In the genomic region with DNA sequence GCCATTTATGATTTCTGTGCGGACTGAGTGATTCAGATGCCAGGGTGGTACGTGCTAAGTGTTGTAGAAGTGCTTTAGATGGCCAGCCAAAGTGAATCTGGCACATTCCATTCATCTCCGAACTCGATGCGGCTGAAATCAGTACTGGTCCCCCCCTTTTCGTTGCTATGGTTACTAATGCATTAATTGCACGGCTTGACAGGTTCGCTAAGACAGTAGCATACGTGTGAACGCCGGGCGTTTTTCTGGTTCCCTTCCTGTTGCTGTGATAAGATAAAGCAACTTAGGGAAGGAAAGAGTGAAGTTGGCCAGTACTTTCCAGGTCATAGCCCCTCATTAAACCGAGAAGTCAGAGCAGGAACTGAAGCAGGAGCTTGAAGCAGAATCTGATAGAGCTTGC, we compare ENCODE assay signal across 22 mouse cellular contexts.
DNase-seq lines count a peak whose midpoint lies in the region; ATAC-seq and TF ChIP-seq lines count a peak whose summit lies in the region.
"Had no signal": no experiment of that assay in that cellular context is flagged by ENCODE, and none has a peak within 500 bp of the region (broad histone marks: within the 10 kb centered on the region; RNA-seq: fewer than 3 reads in every experiment).

No protein-coding gene starts in this region.

- H3K4me3 ChIP-seq in hindbrain, embryonic 13.5 days: no peak overlapping the region
- H3K4me3 ChIP-seq in hindbrain, embryonic 10.5 days: no peak overlapping the region
- H3K4me3 ChIP-seq in forebrain, postnatal 0 days (ENCODE audit: low read depth, low read length): no peak overlapping the region
- H3K4me3 ChIP-seq in midbrain, embryonic 16.5 days (ENCODE audit: low read depth, low read length): no peak overlapping the region
- H3K4me3 ChIP-seq: heart, embryonic 13.5 days; intestine, embryonic 15.5 days; limb, embryonic 13.5 days; liver, embryonic 13.5 days; lung, embryonic 15.5 days; neural tube, embryonic 12.5 days had no signal

- H3K36me3 ChIP-seq in hindbrain, embryonic 13.5 days: no peaks in the 10 kb centered on the region
- no peaks in the 10 kb centered on the region for H3K36me3 ChIP-seq in hindbrain, embryonic 10.5 days
- H3K36me3 ChIP-seq in forebrain, postnatal 0 days (ENCODE audit: insufficient read depth): no peaks in the 10 kb centered on the region
- no peaks in the 10 kb centered on the region for H3K36me3 ChIP-seq in midbrain, embryonic 16.5 days (ENCODE audit: control insufficient read depth, insufficient read depth, low read length)
- H3K36me3 ChIP-seq: heart, embryonic 13.5 days; intestine, embryonic 15.5 days; limb, embryonic 13.5 days; liver, embryonic 13.5 days; lung, embryonic 15.5 days; neural tube, embryonic 12.5 days had no signal

- no peak overlapping the region for H3K27ac ChIP-seq in hindbrain, embryonic 13.5 days
- no peak overlapping the region for H3K27ac ChIP-seq in hindbrain, embryonic 10.5 days
- H3K27ac ChIP-seq in forebrain, postnatal 0 days (ENCODE audit: low read depth, low read length): no peak overlapping the region
- H3K27ac ChIP-seq in midbrain, embryonic 16.5 days (ENCODE audit: low read length): no peak overlapping the region
- H3K27ac ChIP-seq: heart, embryonic 13.5 days; intestine, embryonic 15.5 days; limb, embryonic 13.5 days; liver, embryonic 13.5 days; lung, embryonic 15.5 days; neural tube, embryonic 12.5 days had no signal

- H3K4me1 ChIP-seq in hindbrain, embryonic 13.5 days (replicated peaks): peaks cover 5% of the 10 kb centered on the region; the same call in 1 of the 2 replicates
- H3K4me1 ChIP-seq in hindbrain, embryonic 10.5 days (replicated peaks): no peaks in the 10 kb centered on the region
- H3K4me1 ChIP-seq in forebrain, postnatal 0 days (ENCODE audit: insufficient read depth): no peaks in the 10 kb centered on the region
- H3K4me1 ChIP-seq in midbrain, embryonic 16.5 days (ENCODE audit: control insufficient read depth, insufficient read depth, low read length): 0 out of 2 replicates have a peak, but pooled peaks cover 2% of the 10 kb centered on the region
- H3K4me1 ChIP-seq: intestine, embryonic 15.5 days; limb, embryonic 13.5 days; liver, embryonic 13.5 days; lung, embryonic 15.5 days; neural tube, embryonic 12.5 days had no signal

- DNase-seq in hindbrain, embryonic 10.5 days (ENCODE audit: low spot score): no peak
- DNase-seq in brain, embryonic 14.5 days (ENCODE audit: low read depth): peak; percentile 84
- DNase-seq in forebrain, postnatal 0 days: peak; percentile 69
- no peak for DNase-seq in layer of hippocampus, postnatal 10 days (ENCODE audit: low spot score in 2 of 2)
- DNase-seq in thymus, postnatal 36 days: no peak
- no peak for DNase-seq in adrenal gland, postnatal 4 days (ENCODE audit: low spot score in 2 of 2)
- DNase-seq: B cell, adult 2 months; heart, adult 18-20 months; heart, postnatal 36 days; kidney, adult 9 months; kidney, postnatal 4 days; layer of hippocampus, adult 9-11 months; liver, embryonic 13.5 days; lung, postnatal 4 days; thymus, postnatal 4 days had no signal

- no peak for TF ChIP-seq POLR2A in brain, embryonic 14.5 days (IDR thresholded peaks at IDR 0.05; ENCODE audit: borderline replicate concordance, extremely low read depth, insufficient read depth, insufficient read length, poor library complexity, severe bottlenecking)

- no peak overlapping the region for H3K4me2 ChIP-seq in hindbrain, embryonic 13.5 days
- H3K4me2 ChIP-seq in forebrain, postnatal 0 days (ENCODE audit: low read depth): peak overlapping the region; percentile 5; the same call in 1 of the 2 replicates
- H3K4me2 ChIP-seq in midbrain, embryonic 16.5 days (ENCODE audit: low read length): no peak overlapping the region
- H3K4me2 ChIP-seq: heart, embryonic 13.5 days; intestine, embryonic 15.5 days; limb, embryonic 13.5 days; liver, embryonic 13.5 days; lung, embryonic 15.5 days; neural tube, embryonic 12.5 days had no signal

- ATAC-seq in hindbrain, embryonic 13.5 days (ENCODE audit: low FRiP score): peak; percentile 44; the same call in 1 of the 2 replicates
- ATAC-seq in forebrain, postnatal 0 days: peak; percentile 76
- ATAC-seq in midbrain, embryonic 16.5 days: peak; percentile 42; the same call in 1 of the 2 replicates
- ATAC-seq: intestine, embryonic 15.5 days had no signal

- H3K9me3 ChIP-seq in hindbrain, embryonic 13.5 days: no peaks in the 10 kb centered on the region
- H3K9me3 ChIP-seq in hindbrain, embryonic 10.5 days: no peaks in the 10 kb centered on the region
- no peaks in the 10 kb centered on the region for H3K9me3 ChIP-seq in forebrain, postnatal 0 days (ENCODE audit: low read length)
- no peaks in the 10 kb centered on the region for H3K9me3 ChIP-seq in midbrain, embryonic 16.5 days (replicated peaks; ENCODE audit: control insufficient read depth, low read length, poor library complexity, severe bottlenecking)
- H3K9me3 ChIP-seq: heart, embryonic 13.5 days; intestine, embryonic 15.5 days; limb, embryonic 13.5 days; liver, embryonic 13.5 days; lung, embryonic 15.5 days; neural tube, embryonic 12.5 days had no signal

- no peak for TF ChIP-seq CTCF in brain, embryonic 14.5 days (IDR thresholded peaks at IDR 0.05; ENCODE audit: borderline replicate concordance, extremely low read depth, insufficient read depth, insufficient read length)
- TF ChIP-seq CTCF in forebrain, postnatal 0 days (IDR thresholded peaks at IDR 0.05; ENCODE audit: low read depth): no peak

- H3K27me3 ChIP-seq in hindbrain, embryonic 13.5 days: no peaks in the 10 kb centered on the region
- no peaks in the 10 kb centered on the region for H3K27me3 ChIP-seq in hindbrain, embryonic 10.5 days (ENCODE audit: insufficient read depth, poor library complexity, severe bottlenecking)
- no peaks in the 10 kb centered on the region for H3K27me3 ChIP-seq in forebrain, postnatal 0 days (ENCODE audit: insufficient read depth, low read length)
- no peaks in the 10 kb centered on the region for H3K27me3 ChIP-seq in midbrain, embryonic 16.5 days (ENCODE audit: control insufficient read depth, insufficient read depth, low read depth, low read length)
- H3K27me3 ChIP-seq: heart, embryonic 13.5 days; intestine, embryonic 15.5 days; limb, embryonic 13.5 days; liver, embryonic 13.5 days; lung, embryonic 15.5 days; neural tube, embryonic 12.5 days had no signal

- no peak overlapping the region for H3K9ac ChIP-seq in hindbrain, embryonic 13.5 days
- no peak overlapping the region for H3K9ac ChIP-seq in forebrain, postnatal 0 days
- no peak overlapping the region for H3K9ac ChIP-seq in midbrain, embryonic 16.5 days (ENCODE audit: low read depth, low read length)
- H3K9ac ChIP-seq: heart, embryonic 13.5 days; intestine, embryonic 15.5 days; limb, embryonic 13.5 days; liver, embryonic 13.5 days; lung, embryonic 15.5 days; neural tube, embryonic 12.5 days had no signal

- WGBS in hindbrain, embryonic 13.5 days: 61% methylated on average over 13 of the region's 13 CpGs
- WGBS in hindbrain, embryonic 10.5 days: 83% methylated on average over 13 of the region's 13 CpGs
- 30% methylated on average over 13 of the region's 13 CpGs for WGBS in forebrain, postnatal 0 days
- 61% methylated on average over 13 of the region's 13 CpGs for WGBS in midbrain, embryonic 16.5 days

Comparison
In these comparisons a context has a peak if more than half of its experiments do, and no peak if none do; other contexts are left out.
1. DNase-seq: peak in brain, embryonic 14.5 days (single experiment) and forebrain, postnatal 0 days (single experiment); none in hindbrain, embryonic 10.5 days (single experiment), layer of hippocampus, postnatal 10 days (0 of 2), thymus, postnatal 36 days (0 of 2) and adrenal gland, postnatal 4 days (0 of 2).
2. Peak in every context shown above with its lines, with median percentiles within 50 percentile points of each other: ATAC-seq.